Mouse (Mus musculus) MEL (cell line): ENCODE results near the gene Mt2. TPM values are rescaled to one million over a fixed set of nuclear protein-coding genes. Genes with fewer than 3 reads are reported as not detected.

Source experiments
- DNase-seq: peaks from one replicate; pipeline ENCODE4 v3.0.0; 2011; ENCODE audit warnings: low read depth, low spot score
- H3K27ac ChIP-seq: 2 replicates; pipeline ENCODE4 v1.5.1; 2012; ENCODE audit warnings: low read depth, mild to moderate bottlenecking, control low read depth, low read length, moderate library complexity; ENCODE audit not compliant: control insufficient read depth
- H3K27me3 ChIP-seq, 2 experiments: fragments of 150-350 bp in 1 of 2; sonication (generic) in 1 of 2; 2 replicates each; pipeline ENCODE4 v1.6.1; 2012; ENCODE audit warnings: low read length in 2 of 2, mild to moderate bottlenecking in 2 of 2, improper control_type of control experiment in 1 of 2, moderate library complexity in 1 of 2; ENCODE audit not compliant: insufficient read depth in 2 of 2, control insufficient read depth in 1 of 2
- H3K36me3 ChIP-seq, 2 experiments: 2 replicates each; pipeline ENCODE4 v1.6.1; 2012 to 2014; ENCODE audit warnings: low read length in 2 of 2, improper control_type of control experiment in 1 of 2, inconsistent platforms in 1 of 2, mild to moderate bottlenecking in 1 of 2; ENCODE audit not compliant: insufficient read depth in 2 of 2, control insufficient read depth in 1 of 2
- H3K4me1 ChIP-seq, 2 experiments: fragments of 150-350 bp in 1 of 2; sonication (generic) in 1 of 2; 2 replicates each; pipeline ENCODE4 v1.6.1; 2012; ENCODE audit warnings: low read length in 2 of 2, improper control_type of control experiment in 1 of 2, mild to moderate bottlenecking in 1 of 2; ENCODE audit not compliant: insufficient read depth in 2 of 2, control insufficient read depth in 1 of 2
- H3K4me3 ChIP-seq, 2 experiments: fragments of 150-350 bp in 1 of 2; sonication (generic) in 1 of 2; 2 replicates each; pipeline ENCODE4 v1.5.1; 2012; ENCODE audit warnings: low read depth in 2 of 2, low read length in 2 of 2, mild to moderate bottlenecking in 2 of 2, moderate library complexity in 2 of 2, control low read depth in 1 of 2, improper control_type of control experiment in 1 of 2; ENCODE audit not compliant: control insufficient read depth in 1 of 2, insufficient read depth in 1 of 2
- H3K79me2 ChIP-seq: 2 replicates; pipeline ENCODE4 v1.6.1; 2012; ENCODE audit warnings: mild to moderate bottlenecking, low read length, moderate library complexity; ENCODE audit not compliant: control insufficient read depth, poor library complexity, insufficient read depth
- H3K9ac ChIP-seq: 2 replicates; pipeline ENCODE4 v1.6.1; 2012; ENCODE audit warnings: low read depth, mild to moderate bottlenecking, control low read depth, low read length, moderate library complexity; ENCODE audit not compliant: control insufficient read depth, poor library complexity, severe bottlenecking
- H3K9me3 ChIP-seq: fragments of 150-350 bp; sonication (generic); replicated peaks from 2 replicates; pipeline ENCODE4 v1.6.1; 2012; ENCODE audit warnings: mild to moderate bottlenecking, low read length, improper control_type of control experiment, moderate library complexity; ENCODE audit not compliant: insufficient read depth
- BHLHE40 ChIP-seq: IDR thresholded peaks from 2 replicates; pipeline ENCODE4 v1.6.1; 2012; ENCODE audit warnings: low read depth, mild to moderate bottlenecking, inconsistent platforms, low read length, improper control_type of control experiment, borderline replicate concordance
- CHD1 ChIP-seq: IDR thresholded peaks from 2 replicates; pipeline ENCODE4 v1.6.1; 2012; ENCODE audit warnings: low read depth, mild to moderate bottlenecking, inconsistent platforms, low read length, improper control_type of control experiment
- CHD2 ChIP-seq: IDR thresholded peaks from 2 replicates; pipeline ENCODE4 v1.6.1; 2011; ENCODE audit warnings: low read length, improper control_type of control experiment
- CTCF ChIP-seq, 3 experiments: IDR thresholded peaks in 2 of 3; conservative IDR thresholded peaks in 1 of 3; 2 replicates each; pipeline ENCODE4 v1.5.1; 2011 to 2012; ENCODE audit warnings: low read length in 3 of 3, low read depth in 2 of 3, mild to moderate bottlenecking in 2 of 3, improper control_type of control experiment in 1 of 3, inconsistent platforms in 1 of 3, mixed read lengths in 1 of 3, moderate library complexity in 1 of 3; ENCODE audit not compliant: control insufficient read depth in 1 of 3, insufficient read depth in 1 of 3, poor library complexity in 1 of 3, severe bottlenecking in 1 of 3
- ELF1 ChIP-seq: IDR thresholded peaks from 2 replicates; pipeline ENCODE4 v1.6.1; 2014; ENCODE audit warnings: low read depth, mild to moderate bottlenecking, inconsistent platforms, low read length, improper control_type of control experiment, moderate library complexity
- EP300 ChIP-seq, 2 experiments: IDR thresholded peaks; 2 replicates each; pipeline ENCODE4 v1.6.1; 2011; ENCODE audit warnings: improper control_type of control experiment in 2 of 2, low read length in 2 of 2, low read depth in 1 of 2, mild to moderate bottlenecking in 1 of 2
- ETS1 ChIP-seq: IDR thresholded peaks from 2 replicates; pipeline ENCODE4 v1.6.1; 2012; ENCODE audit warnings: low read depth, mild to moderate bottlenecking, inconsistent platforms, low read length, improper control_type of control experiment, moderate library complexity
- GABPA ChIP-seq: IDR thresholded peaks from 2 replicates; pipeline ENCODE4 v1.6.1; 2012; ENCODE audit warnings: low read depth, mild to moderate bottlenecking, inconsistent platforms, low read length, improper control_type of control experiment, moderate library complexity
- HCFC1 ChIP-seq: IDR thresholded peaks from 2 replicates; pipeline ENCODE4 v1.6.1; 2012; ENCODE audit warnings: low read depth, mild to moderate bottlenecking, inconsistent platforms, low read length, improper control_type of control experiment, moderate library complexity
- JUND ChIP-seq: IDR thresholded peaks from 2 replicates; pipeline ENCODE4 v1.6.1; 2011; ENCODE audit warnings: low read depth, mild to moderate bottlenecking, improper control_type of control experiment, low read length
- KAT2A ChIP-seq: conservative IDR thresholded peaks from 2 replicates; pipeline ENCODE4 v1.6.1; 2012; ENCODE audit warnings: low read depth, low read length, improper control_type of control experiment, inconsistent platforms
- MAX ChIP-seq: IDR thresholded peaks from 2 replicates; pipeline ENCODE4 v1.6.1; 2011; ENCODE audit warnings: low read length, improper control_type of control experiment
- MAZ ChIP-seq: IDR thresholded peaks from 2 replicates; pipeline ENCODE4 v1.6.1; 2012; ENCODE audit warnings: low read depth, mild to moderate bottlenecking, inconsistent platforms, low read length, improper control_type of control experiment
- MXI1 ChIP-seq: IDR thresholded peaks from 2 replicates; pipeline ENCODE4 v1.6.1; 2011; ENCODE audit warnings: mild to moderate bottlenecking, low read depth, low read length, improper control_type of control experiment
- MYC ChIP-seq: IDR thresholded peaks from 2 replicates; pipeline ENCODE4 v1.6.1; 2011; ENCODE audit warnings: low read depth, mild to moderate bottlenecking, low read length, improper control_type of control experiment, moderate library complexity
- NELFE ChIP-seq: IDR thresholded peaks from 2 replicates; pipeline ENCODE4 v1.6.1; 2011; ENCODE audit warnings: low read depth, low read length, improper control_type of control experiment
- POLR2A ChIP-seq, 2 experiments: IDR thresholded peaks; 2 replicates each; pipeline ENCODE4 v1.6.1; 2011 to 2012; ENCODE audit warnings: low read length in 2 of 2, mild to moderate bottlenecking in 2 of 2, control low read depth in 1 of 2, improper control_type of control experiment in 1 of 2, low read depth in 1 of 2, moderate library complexity in 1 of 2; ENCODE audit not compliant: control insufficient read depth in 1 of 2, insufficient read depth in 1 of 2, poor library complexity in 1 of 2
- POLR2AphosphoS2 ChIP-seq: IDR thresholded peaks from 2 replicates; pipeline ENCODE4 v1.6.1; 2011; ENCODE audit warnings: low read length, improper control_type of control experiment
- RCOR1 ChIP-seq: IDR thresholded peaks from 2 replicates; pipeline ENCODE4 v1.6.1; 2012; ENCODE audit warnings: low read depth, mild to moderate bottlenecking, inconsistent platforms, low read length, improper control_type of control experiment
- SIN3A ChIP-seq: IDR thresholded peaks from 2 replicates; pipeline ENCODE4 v1.6.1; 2012; ENCODE audit warnings: low read length, improper control_type of control experiment, inconsistent platforms
- SMC3 ChIP-seq: IDR thresholded peaks from 2 replicates; pipeline ENCODE4 v1.6.1; 2011; ENCODE audit warnings: low read depth, low read length, improper control_type of control experiment
- TAL1 ChIP-seq: IDR thresholded peaks from 2 replicates; pipeline ENCODE4 v1.6.1; 2012; ENCODE audit warnings: mild to moderate bottlenecking, inconsistent platforms, low read length, moderate library complexity, mixed read lengths
- TCF12 ChIP-seq: IDR thresholded peaks from 2 replicates; pipeline ENCODE4 v1.6.1; 2014; ENCODE audit warnings: low read depth, mild to moderate bottlenecking, inconsistent platforms, low read length, improper control_type of control experiment, moderate library complexity
- UBTF ChIP-seq: IDR thresholded peaks from 2 replicates; pipeline ENCODE4 v1.6.1; 2012; ENCODE audit warnings: low read depth, mild to moderate bottlenecking, inconsistent platforms, low read length, improper control_type of control experiment, moderate library complexity, borderline replicate concordance; ENCODE audit not compliant: insufficient read depth
- ZNF384 ChIP-seq: IDR thresholded peaks from 2 replicates; pipeline ENCODE4 v1.6.1; 2012; ENCODE audit warnings: low read depth, mild to moderate bottlenecking, inconsistent platforms, low read length, improper control_type of control experiment
- polyA plus RNA-seq, 2 experiments: library from polyadenylated mRNA; stranded (reverse) in 1 of 2; unstranded in 1 of 2; fragments of >175 nt in 1 of 2; fragments of >200 nt in 1 of 2; gene quantifications; 2 replicates each; pipeline versions ENCODE4 v1.2.1 to v1.2.4; 2012; ENCODE audit warnings: low replicate concordance in 2 of 2, low read depth in 1 of 2; ENCODE audit not compliant: insufficient read length in 2 of 2, insufficient read depth in 1 of 2, missing spikeins in 1 of 2
- total RNA-seq: library from RNA; depleted of rRNA; stranded (reverse); fragments of 300-350 nt; gene quantifications from 2 replicates; pipeline ENCODE4 v1.2.3, GENCODE M21; 2012

The Mt2 gene
- total and polyA plus RNA-seq, 3 experiments: 469 to 2,013 TPM; not detected in 1

DNA sequence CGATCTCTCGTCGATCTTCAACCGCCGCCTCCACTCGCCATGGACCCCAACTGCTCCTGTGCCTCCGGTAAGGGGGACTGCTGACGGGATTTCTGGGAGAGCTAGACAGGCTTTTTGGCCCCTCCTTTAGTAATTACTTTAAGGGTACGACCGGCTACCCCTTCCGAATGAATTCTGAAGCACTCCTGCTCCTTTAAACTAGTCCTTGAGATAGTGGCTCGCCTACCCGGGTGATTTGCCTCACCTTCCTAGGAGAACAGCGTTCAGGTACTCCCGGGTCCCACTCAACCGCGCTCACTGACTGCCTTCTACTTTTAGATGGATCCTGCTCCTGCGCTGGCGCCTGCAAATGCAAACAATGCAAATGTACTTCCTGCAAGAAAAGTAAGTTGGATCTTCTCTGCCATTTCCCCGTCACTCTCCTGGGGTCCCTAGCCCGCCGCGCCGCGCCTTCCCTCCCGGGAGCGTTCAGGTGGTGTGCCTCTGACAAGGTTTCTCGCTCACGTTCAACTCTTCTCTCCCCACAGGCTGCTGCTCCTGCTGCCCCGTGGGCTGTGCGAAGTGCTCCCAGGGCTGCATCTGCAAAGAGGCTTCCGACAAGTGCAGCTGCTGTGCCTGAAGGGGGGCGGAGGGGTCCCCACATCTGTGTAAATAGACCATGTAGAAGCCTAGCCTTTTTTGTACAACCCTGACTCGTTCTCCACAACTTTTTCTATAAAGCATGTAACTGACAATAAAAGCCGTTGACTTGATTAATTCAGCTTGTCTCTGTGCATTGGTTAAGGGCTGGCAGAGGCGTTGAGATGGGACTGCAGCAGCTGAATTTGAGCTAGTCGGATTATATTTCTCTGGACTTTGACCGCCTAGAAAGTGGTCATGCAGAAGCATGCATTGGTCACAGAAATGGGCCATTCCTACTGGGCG is 607 bp downstream of the Mt2 start (continued):
- TF ChIP-seq ZNF384 (no peak), SMC3 (no peak), HCFC1 (peak; percentile 51; the same call in 1 of the 2 replicates), RCOR1 (no peak), KAT2A (no peak), MAZ (0 out of 2 replicates have a peak, but pooled peaks have one; percentile 27), TAL1 (no peak), SIN3A (peak; percentile 14; the same call in 1 of the 2 replicates), EP300 (IDR thresholded peaks at IDR 0.05; ENCODE audit: low read depth in 1 of 2, low read length in 2 of 2) (no peak), CHD2 (no peak)

DNA sequence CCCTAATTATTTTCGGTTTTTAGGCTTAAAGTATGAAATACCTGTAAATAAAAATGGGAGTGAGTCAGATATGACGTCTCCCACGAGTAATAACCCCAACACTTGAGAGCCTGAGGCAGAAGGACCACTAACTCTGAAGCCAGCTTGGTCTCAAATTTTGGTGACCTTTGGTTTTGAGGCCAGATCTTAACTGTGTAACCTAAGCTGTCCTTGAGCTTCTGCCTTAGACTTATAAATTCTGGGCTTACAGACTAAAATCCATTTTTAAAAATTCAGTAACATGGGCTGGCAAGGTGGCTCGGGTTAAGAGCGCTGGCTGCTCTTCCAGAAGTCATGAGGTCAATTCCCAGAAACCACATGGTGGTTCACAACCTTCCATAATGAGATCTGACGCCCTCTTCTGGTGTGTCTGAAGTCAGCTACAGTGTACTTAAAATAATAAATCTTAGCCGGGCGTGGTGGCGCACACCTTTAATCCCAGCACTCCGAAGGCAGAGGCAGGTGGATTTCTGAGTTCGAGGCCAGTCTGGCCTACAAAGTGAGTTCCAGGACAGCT is 1.5 kb downstream of the Mt2 start:
- H3K9ac ChIP-seq: peak overlapping the region; percentile 78
- peak overlapping the region; percentile 88 for H3K27ac ChIP-seq
- no peaks in the 10 kb centered on the region for H3K27me3 ChIP-seq
- no peaks in the 10 kb centered on the region for H3K9me3 ChIP-seq
- H3K79me2 ChIP-seq: peaks cover 21% of the 10 kb centered on the region
- TF ChIP-seq CHD1 (0 out of 2 replicates have a peak, but pooled peaks have one; percentile 53), JUND (no peak), CHD2 (no peak), POLR2A (IDR thresholded peaks at IDR 0.05; ENCODE audit: control insufficient read depth in 1 of 2, insufficient read depth in 1 of 2, low read depth in 1 of 2, low read length in 2 of 2, poor library complexity in 1 of 2) (peak in 1 of 2 experiments; percentile 55; a peak in 1 of 4 replicates), CTCF (IDR thresholded peaks at IDR 0.05 in 2 of 3, conservative IDR thresholded peaks at IDR 0.05 in 1 of 3; ENCODE audit: control insufficient read depth in 1 of 3, insufficient read depth in 1 of 3, low read depth in 2 of 3, low read length in 3 of 3, poor library complexity in 1 of 3, severe bottlenecking in 1 of 3) (peak in 2 of 3 experiments; percentile 23 to 36; a peak in 2 of 6 replicates), MAZ (0 out of 2 replicates have a peak, but pooled peaks have one; percentile 22), HCFC1 (0 out of 2 replicates have a peak, but pooled peaks have one; percentile 22), TCF12 (no peak), POLR2AphosphoS2 (peak; percentile 86), MYC (peak; percentile 76; the same call in 1 of the 2 replicates), MAX (peak; percentile 21; the same call in 1 of the 2 replicates), GABPA (no peak), NELFE (no peak), SIN3A (peak; percentile 31), ZNF384 (no peak), MXI1 (no peak), ETS1 (0 out of 2 replicates have a peak, but pooled peaks have one; percentile 18), BHLHE40 (no peak), SMC3 (0 out of 2 replicates have a peak, but pooled peaks have one; percentile 2), UBTF (no peak), ELF1 (no peak)
- TF ChIP-seq, all 39 proteins: peak for 11
- peaks cover 13 to 39% of the 10 kb centered on the region in 2 experiments for H3K4me1 ChIP-seq
- peak; percentile 57 for DNase-seq
- peaks cover 0 to 31% of the 10 kb centered on the region in 2 experiments; a peak in 2 of 4 replicates for H3K36me3 ChIP-seq
- peak overlapping the region; percentile 74 for H3K4me3 ChIP-seq
